Mouse (Mus musculus) ES-Bruce4 (cell line): ENCODE results near the gene Pgbd1.
"Not testable (repeated sequence)": the region's sequence is repeated elsewhere in the genome, so short reads cannot be mapped to it uniquely, and the experiment has no call there.

Experiments used
- CTCF ChIP-seq: IDR thresholded peaks from one replicate; pipeline ENCODE4 v1.8.1; 2011; ENCODE audit warnings: low read depth, low read length
- POLR2A ChIP-seq: IDR thresholded peaks from one replicate; pipeline ENCODE4 v1.8.1; 2011; ENCODE audit warnings: low read length; ENCODE audit not compliant: insufficient read depth

DNA sequence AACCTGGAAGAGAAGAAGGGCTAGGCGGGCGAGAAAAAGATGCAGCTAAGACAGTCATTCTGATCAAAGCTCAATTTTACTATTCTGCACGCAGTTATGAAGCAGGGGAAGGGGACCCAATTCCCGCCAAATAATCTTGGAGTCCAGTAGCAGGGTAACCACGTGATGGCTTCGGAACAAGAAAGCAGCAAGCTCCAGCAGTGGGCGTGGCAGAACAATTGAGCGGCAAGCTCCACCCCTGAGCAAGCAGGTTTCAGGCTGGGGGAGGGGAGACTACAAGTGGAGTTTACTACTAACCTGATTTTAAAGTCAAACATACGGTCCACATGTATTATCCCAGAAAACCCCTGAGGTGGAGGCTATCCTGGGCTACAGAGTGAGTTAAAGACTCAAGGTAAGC is 21.7 kb upstream of the Pgbd1 start:
- not testable (repeated sequence) for TF ChIP-seq POLR2A, CTCF
